Mouse (Mus musculus) midbrain, postnatal 0 days (tissue): ENCODE measurements at regions not wholly inside any gene's neighbourhood (a gene's known extent, or its start where the extent isn't known, plus 50 kb on each side); places are given as distances from the start of the nearest gene placed in this dataset.

ENCODE experiments used
- ATAC-seq: fragments of 200-750 bp; cut with Nextera tagmentation; 2 replicates; pipeline ENCODE4 v1.8.0; 2017; ENCODE audit warnings: moderate number of reproducible peaks, mild to moderate bottlenecking, moderate TSS enrichment, moderate library complexity; ENCODE audit not compliant: low FRiP score
- DNase-seq: peaks from one replicate; pipeline ENCODE4 v3.0.0-alpha.2; 2015; ENCODE audit warnings: low spot score
- H3K27ac ChIP-seq: fragments of 300-500 bp; sonication (generic); 2 replicates; pipeline ENCODE4 v1.5.1; 2014; ENCODE audit warnings: low read depth, mild to moderate bottlenecking, low read length, mixed read lengths
- H3K27me3 ChIP-seq: fragments of 300-500 bp; sonication (generic); 2 replicates; pipeline ENCODE4 v1.6.1; 2014; ENCODE audit warnings: low read length, control low read depth, mixed read lengths; ENCODE audit not compliant: insufficient read depth
- H3K36me3 ChIP-seq: fragments of 300-500 bp; sonication (generic); 2 replicates; pipeline ENCODE4 v1.6.1; 2014; ENCODE audit warnings: low read length, control low read depth, mixed read lengths; ENCODE audit not compliant: insufficient read depth
- H3K4me1 ChIP-seq: fragments of 300-500 bp; sonication (generic); 2 replicates; pipeline ENCODE4 v1.6.1; 2014; ENCODE audit warnings: mild to moderate bottlenecking, control low read depth, antibody characterized with exemption, low read length, mixed read lengths; ENCODE audit not compliant: insufficient read depth
- H3K4me2 ChIP-seq: fragments of 300-500 bp; sonication (generic); 2 replicates; pipeline ENCODE4 v1.6.1; 2014; ENCODE audit warnings: low read depth, mild to moderate bottlenecking, low read length, mixed read lengths; ENCODE audit not compliant: poor library complexity, severe bottlenecking
- H3K4me3 ChIP-seq: fragments of 300-500 bp; sonication (generic); 2 replicates; pipeline ENCODE4 v1.5.1; 2014; ENCODE audit warnings: low read depth, mild to moderate bottlenecking, low read length, moderate library complexity
- H3K9ac ChIP-seq: fragments of 300-500 bp; sonication (generic); replicated peaks from 2 replicates; pipeline ENCODE4 v1.6.1; 2014; ENCODE audit warnings: mild to moderate bottlenecking, low read length, moderate library complexity, mixed read lengths; ENCODE audit not compliant: poor library complexity, severe bottlenecking
- H3K9me3 ChIP-seq: fragments of 300-500 bp; sonication (generic); 2 replicates; pipeline ENCODE4 v1.6.1; 2016; ENCODE audit warnings: low read length, control low read depth
- CTCF ChIP-seq: IDR thresholded peaks from 2 replicates; pipeline ENCODE4 v1.5.1; 2016; ENCODE audit warnings: antibody characterized with exemption, mild to moderate bottlenecking
- WGBS: fragments of 180-500 bp; shearing (Covaris S2); extraction: QIAGEN DNeasy Blood & Tissue Kit; methylation state at CpG from one replicate; pipeline ENCODE4 v1.1.7; 2014; 5-methylcytosine and 5-hydroxymethylcytosine counted together

- H3K4me1 ChIP-seq = no peaks in the 10 kb centered on the region
- no peaks in the 10 kb centered on the region for H3K9me3 ChIP-seq
- ATAC-seq = 0 out of 2 replicates have a peak, but pooled peaks have one; percentile 75
- H3K27me3 ChIP-seq = no peaks in the 10 kb centered on the region
- H3K27ac ChIP-seq = no peak overlapping the region
- H3K4me3 ChIP-seq = no peak overlapping the region
- peak; percentile 80 for DNase-seq
- no peak overlapping the region for H3K9ac ChIP-seq
- peak; percentile 95 for TF ChIP-seq CTCF
- H3K4me2 ChIP-seq = no peak overlapping the region
- no peaks in the 10 kb centered on the region for H3K36me3 ChIP-seq
- WGBS = 20% methylated on average over 6 of the region's 6 CpGs
Observed at GRCm38 (mm10) chr16:10073158-10073557, 77.8 kb upstream of the Grin2a start.

DNA sequence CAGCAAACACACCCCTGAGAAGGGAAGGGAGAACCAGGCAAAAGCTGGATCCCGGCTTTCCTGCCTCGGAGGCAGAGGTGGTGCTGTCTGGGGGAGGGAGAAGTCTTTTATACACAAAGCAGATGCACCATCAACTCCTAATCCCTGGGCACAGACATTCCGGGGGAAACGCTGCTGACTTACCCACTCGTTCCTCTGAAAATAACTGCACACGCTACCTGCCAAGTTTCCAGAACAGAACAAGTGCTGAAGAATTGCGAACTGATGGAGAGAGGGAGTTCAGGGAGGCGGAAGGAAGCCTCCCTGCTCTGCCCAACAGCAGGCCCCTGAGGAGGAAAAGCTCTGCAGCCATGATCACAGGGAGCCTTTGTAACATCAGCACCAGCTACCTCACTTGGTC is 68.1 kb upstream of the Grin2a start:
- Histone ChIP-seq H3K4me1 (no peaks in the 10 kb centered on the region), H3K4me2 (no peak overlapping the region), H3K4me3 (no peak overlapping the region), H3K27me3 (no peaks in the 10 kb centered on the region), H3K27ac (no peak overlapping the region), H3K9ac (no peak overlapping the region), H3K36me3 (no peaks in the 10 kb centered on the region), H3K9me3 (no peaks in the 10 kb centered on the region)
- WGBS = 64% methylated on average over 8 of the region's 8 CpGs
- ATAC-seq = no peak
- no peak for TF ChIP-seq CTCF
- no peak for DNase-seq

GRCm38 (mm10) chr16:10058094-10058493 is 62.7 kb upstream of the Grin2a start:
- DNase-seq (peak; percentile 79), ATAC-seq (no peak; the same call in 1 of the 2 replicates)
- TF ChIP-seq CTCF = no peak
- WGBS = 71% methylated on average over 4 of the region's 4 CpGs
- H3K9me3 ChIP-seq = no peaks in the 10 kb centered on the region
- no peak overlapping the region for H3K4me3 ChIP-seq
- no peaks in the 10 kb centered on the region for H3K36me3 ChIP-seq
- H3K27ac ChIP-seq = no peak overlapping the region
- no peaks in the 10 kb centered on the region for H3K27me3 ChIP-seq
- H3K4me2 ChIP-seq = no peak overlapping the region
- H3K9ac ChIP-seq = no peak overlapping the region
- H3K4me1 ChIP-seq = no peaks in the 10 kb centered on the region
